Mouse (Mus musculus) gastrocnemius, adult 2 months (tissue): ENCODE measurements around the gene Bag5. TPM values are rescaled to one million over a fixed set of nuclear protein-coding genes. Genes with fewer than 3 reads are reported as not detected.

Experiments used
- DNase-seq: peaks from one replicate; pipeline ENCODE4 v3.0.0; 2022
- H3K27ac ChIP-seq: fragments of 200-600 bp; 2 replicates; pipeline ENCODE4 v1.8.1; 2022; ENCODE audit warnings: mild to moderate bottlenecking
- H3K4me3 ChIP-seq: fragments of 200-600 bp; 2 replicates; pipeline ENCODE4 v1.8.1; 2022; ENCODE audit warnings: mild to moderate bottlenecking, moderate library complexity
- CTCF ChIP-seq: fragments of 200-600 bp; IDR thresholded peaks from 2 replicates; pipeline ENCODE4 v1.8.1; 2022; ENCODE audit warnings: antibody characterized with exemption, mild to moderate bottlenecking, moderate library complexity
- intact Hi-C: fragments of 180-260 bp; cut with DNase I; formaldehyde crosslinking; loops from one replicate; pipeline ENCODE4 v1.15.1; 2025
- total RNA-seq, 2 experiments: library from RNA; stranded (reverse); gene quantifications; 2 replicates each; pipeline ENCODE4 v1.2.3; 2021

Gene Bag5
- total RNA-seq, 2 experiments from 2014 or later, result 14.7 to 19.2 TPM

GRCm38 (mm10) chr12:111693341-111694270, 19.5 kb downstream of the Bag5 start:
- DNase-seq, result no peak
- Histone ChIP-seq H3K27ac (peak overlapping the region; percentile 70), H3K4me3 (no peak overlapping the region)
- TF ChIP-seq CTCF, result no peak
- intact Hi-C loops, result no loop called here

GRCm38 (mm10) chr12:111692899-111693298, 20.2 kb downstream of the Bag5 start:
- DNase-seq, result no peak
- intact Hi-C loops, result no loop called here
- TF ChIP-seq CTCF, result no peak
- peak overlapping the region; percentile 70 for H3K27ac ChIP-seq
- H3K4me3 ChIP-seq, result no peak overlapping the region

GRCm38 (mm10) chr12:111691346-111691872, 21.6 kb downstream of the Bag5 start:
- peak overlapping the region; percentile 67 for H3K27ac ChIP-seq
- intact Hi-C loops, result no loop called here
- TF ChIP-seq CTCF, result no peak
- H3K4me3 ChIP-seq, result no peak overlapping the region
- DNase-seq, result no peak

GRCm38 (mm10) chr12:111689426-111689825, 23.6 kb downstream of the Bag5 start:
- TF ChIP-seq CTCF, result no peak
- intact Hi-C loops, result no loop called here
- H3K4me3 ChIP-seq, result no peak overlapping the region
- DNase-seq, result no peak
- peak overlapping the region; percentile 10; the same call in 1 of the 2 replicates for H3K27ac ChIP-seq

- intact Hi-C loops, result no loop called here
- Histone ChIP-seq H3K4me3 (peak overlapping the region; percentile 53), H3K27ac (peak overlapping the region; percentile 86)
- DNase-seq, result no peak
- TF ChIP-seq CTCF, result no peak
Measured at GRCm38 (mm10) chr12:111688069-111688428, 25.0 kb downstream of the Bag5 start.

GRCm38 (mm10) chr12:111687350-111688068, 25.5 kb downstream of the Bag5 start:
- DNase-seq, result peak; percentile 91
- no peak for TF ChIP-seq CTCF
- H3K4me3 ChIP-seq, result peak overlapping the region; percentile 53
- intact Hi-C loops, result no loop called here
- peak overlapping the region; percentile 86 for H3K27ac ChIP-seq

GRCm38 (mm10) chr12:111686390-111686789, 26.7 kb downstream of the Bag5 start:
- H3K4me3 ChIP-seq, result no peak overlapping the region
- TF ChIP-seq CTCF, result no peak
- intact Hi-C loops, result no loop called here
- H3K27ac ChIP-seq, result peak overlapping the region; percentile 86
- DNase-seq, result no peak

- Histone ChIP-seq H3K27ac (peak overlapping the region; percentile 72), H3K4me3 (no peak overlapping the region)
- no peak for TF ChIP-seq CTCF
- intact Hi-C loops, result no loop called here
- DNase-seq, result no peak
Measured at GRCm38 (mm10) chr12:111682806-111683205, 30.3 kb downstream of the Bag5 start.

GRCm38 (mm10) chr12:111682003-111682402, 31.1 kb downstream of the Bag5 start:
- intact Hi-C loops, result no loop called here
- Histone ChIP-seq H3K27ac (peak overlapping the region; percentile 72), H3K4me3 (no peak overlapping the region)
- DNase-seq, result no peak
- no peak for TF ChIP-seq CTCF

GRCm38 (mm10) chr12:111681305-111681704, 31.8 kb downstream of the Bag5 start:
- TF ChIP-seq CTCF, result no peak
- DNase-seq, result no peak
- Histone ChIP-seq H3K27ac (peak overlapping the region; percentile 72), H3K4me3 (no peak overlapping the region)
- intact Hi-C loops, result no loop called here

GRCm38 (mm10) chr12:111680661-111681060, 32.4 kb downstream of the Bag5 start:
- intact Hi-C loops, result no loop called here
- H3K4me3 ChIP-seq, result no peak overlapping the region
- peak overlapping the region; percentile 72 for H3K27ac ChIP-seq
- TF ChIP-seq CTCF, result no peak
- DNase-seq, result no peak

- Histone ChIP-seq H3K27ac (peak overlapping the region; percentile 95; the same call in 1 of the 2 replicates), H3K4me3 (peak overlapping the region; percentile 80)
- no peak for DNase-seq
- intact Hi-C loops, result loop anchor here (5.0 kb wide), 1 partner anchor 33 kb away; the partner anchor contains the start of genes Apopt1 and Bag5
- no peak for TF ChIP-seq CTCF
Measured at GRCm38 (mm10) chr12:111678997-111679396, 34.1 kb downstream of the Bag5 start.

GRCm38 (mm10) chr12:111678670-111678933, 34.5 kb downstream of the Bag5 start:
- peak overlapping the region; percentile 80 for H3K4me3 ChIP-seq
- H3K27ac ChIP-seq, result peak overlapping the region; percentile 95
- DNase-seq, result no peak
- intact Hi-C loops, result loop anchor here (5.0 kb wide), 1 partner anchor 34 kb away; the partner anchor contains the start of genes Apopt1 and Bag5
- no peak for TF ChIP-seq CTCF
